Mouse (Mus musculus) thymus, postnatal 36 days (tissue): ENCODE measurements at regions not wholly inside any gene's neighbourhood (a gene's known extent, or its start where the extent isn't known, plus 50 kb on each side); places are given as distances from the start of the nearest gene placed in this dataset.

ENCODE experiments used
- DNase-seq, 2 experiments: peaks; one replicate each; pipeline ENCODE4 v3.0.0; 2022; ENCODE audit warnings: mixed read lengths in 2 of 2

GRCm38 (mm10) chr15:51673483-51673882, 2211.2 kb upstream of the Gm7489 start:
- DNase-seq: no peak

GRCm38 (mm10) chr15:51675291-51675690, 2209.4 kb upstream of the Gm7489 start:
- no peak for DNase-seq

DNA sequence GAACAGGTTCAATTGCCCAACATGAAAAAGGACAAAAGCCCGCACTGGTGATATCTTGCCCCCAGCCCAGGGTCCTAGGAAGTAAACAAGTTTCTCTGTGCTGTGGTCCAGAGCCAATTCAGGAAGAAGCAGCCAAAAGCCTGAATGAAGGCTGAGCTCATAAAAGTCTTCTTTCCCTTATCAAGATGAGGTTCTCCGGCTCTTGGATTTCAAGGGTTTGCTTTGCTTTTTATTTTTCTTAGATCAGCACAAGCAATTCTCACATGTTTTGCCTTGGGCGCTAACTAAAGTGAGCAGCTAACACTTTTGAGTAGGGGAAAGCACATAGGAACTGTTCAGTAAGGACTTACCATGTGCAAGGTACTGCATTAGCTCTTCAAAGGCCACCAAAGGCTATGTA, 2208.0 kb upstream of the Gm7489 start:
- DNase-seq: no peak

- no peak for DNase-seq
These were observed 2207.4 kb upstream of the Gm7489 start for GRCm38 (mm10) chr15:51677266-51677665.

DNA sequence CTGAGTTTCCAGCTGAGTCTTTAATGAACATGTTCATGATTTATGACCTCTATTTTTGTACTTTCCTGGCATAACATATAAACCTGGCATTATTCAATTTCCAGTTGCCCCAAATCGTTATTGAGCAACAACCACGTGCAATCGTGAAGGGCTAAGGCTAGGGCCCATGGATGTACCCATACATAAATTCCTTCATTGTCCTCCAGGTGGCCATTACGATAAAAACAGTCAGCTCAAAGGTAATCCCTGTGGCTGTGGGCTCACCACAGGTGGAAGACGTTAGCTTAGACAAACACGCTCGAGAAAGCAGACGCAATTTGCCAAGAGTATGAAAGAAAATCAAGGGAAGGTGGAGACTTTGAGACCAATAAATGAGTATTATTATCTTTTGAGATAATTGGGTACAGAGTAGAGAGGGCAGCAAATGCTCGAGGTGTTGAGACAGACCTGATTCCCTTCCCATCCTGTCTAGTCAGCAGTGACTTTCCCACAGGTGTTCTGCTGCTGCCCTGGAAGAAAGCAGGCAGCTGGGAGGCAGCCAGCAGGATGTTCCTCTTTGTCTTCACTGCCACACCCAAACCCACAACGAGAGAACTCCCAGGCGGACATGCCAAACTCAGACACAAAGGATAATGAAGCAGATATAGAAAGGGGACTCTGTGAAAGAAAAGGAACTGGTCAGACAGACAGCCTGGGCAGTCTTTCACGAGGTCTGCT, 2205.4 kb upstream of the Gm7489 start:
- no peak for DNase-seq

- no peak for DNase-seq
These were observed 2204.2 kb upstream of the Gm7489 start for GRCm38 (mm10) chr15:51680494-51680893.

DNA sequence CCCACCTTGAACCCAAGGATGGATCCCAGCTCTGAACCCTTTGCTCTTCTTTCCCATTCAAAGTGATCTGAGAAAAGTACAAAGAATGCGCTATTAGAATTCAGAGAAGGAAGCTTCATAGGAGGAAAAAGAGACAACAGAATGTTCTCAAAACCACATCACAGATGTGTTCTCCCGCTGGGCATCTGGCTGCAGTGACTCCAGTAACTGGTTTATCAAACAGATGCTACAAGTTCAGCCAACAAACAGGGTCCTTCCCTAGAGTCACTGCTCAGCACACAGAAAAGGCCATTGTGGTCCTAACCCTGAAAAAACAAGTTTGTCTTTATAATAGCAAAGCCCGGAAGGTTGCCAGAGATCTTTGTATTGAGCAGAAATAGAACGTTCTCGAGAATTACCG, 2203.5 kb upstream of the Gm7489 start:
- no peak for DNase-seq

- no peak for DNase-seq
These were observed 2202.4 kb upstream of the Gm7489 start for GRCm38 (mm10) chr15:51682331-51682730.

DNA sequence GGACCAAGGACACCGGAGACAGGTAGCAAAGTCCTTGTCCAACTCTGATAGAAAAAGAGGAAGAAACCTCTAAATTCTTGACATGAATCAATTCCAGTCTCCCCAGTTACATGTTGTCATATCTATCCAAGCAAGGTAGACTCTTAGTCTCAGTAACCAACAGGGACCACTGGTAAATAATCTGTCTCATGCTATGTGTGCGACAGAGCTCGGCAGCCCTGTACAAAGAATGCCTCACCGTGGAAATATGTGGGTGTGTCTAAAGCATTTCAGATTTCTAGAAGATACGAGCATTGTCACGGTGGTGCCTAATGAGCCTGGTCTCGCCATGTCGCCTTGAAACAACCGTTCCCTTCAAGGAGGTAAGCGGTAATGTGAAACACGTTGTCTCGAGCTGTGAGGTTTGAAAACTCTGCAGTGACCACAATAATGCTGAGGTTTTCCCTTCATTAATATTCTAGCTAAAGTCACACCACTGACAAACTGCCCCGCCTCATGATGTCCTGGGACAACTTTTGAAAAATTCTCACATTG, 2197.6 kb upstream of the Gm7489 start:
- DNase-seq: no peak

DNA sequence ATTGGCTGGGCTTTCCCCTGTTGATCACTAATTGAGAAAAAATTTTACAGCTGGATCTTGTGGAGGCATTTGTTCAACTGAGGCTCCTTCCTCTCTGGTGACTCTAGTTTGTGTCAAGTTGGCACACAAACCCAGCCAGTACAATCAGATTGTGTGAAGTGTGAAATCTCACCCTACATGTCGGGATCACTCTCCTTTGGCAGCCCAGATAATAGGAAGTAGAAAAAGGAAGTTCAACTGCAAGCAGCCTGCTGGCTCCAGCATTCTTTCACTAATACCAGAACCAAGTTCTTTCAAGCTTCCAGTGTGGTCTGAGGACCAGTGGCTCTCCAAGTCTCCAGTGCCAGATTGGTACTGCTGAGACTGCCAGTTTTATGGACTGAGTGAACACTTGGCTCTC, 2195.2 kb upstream of the Gm7489 start:
- no peak for DNase-seq

GRCm38 (mm10) chr15:51692671-51693070, 2192.0 kb upstream of the Gm7489 start:
- no peak for DNase-seq

GRCm38 (mm10) chr15:51696344-51697016, 2188.2 kb upstream of the Gm7489 start:
- peak; percentile 20 to 25 for DNase-seq

DNA sequence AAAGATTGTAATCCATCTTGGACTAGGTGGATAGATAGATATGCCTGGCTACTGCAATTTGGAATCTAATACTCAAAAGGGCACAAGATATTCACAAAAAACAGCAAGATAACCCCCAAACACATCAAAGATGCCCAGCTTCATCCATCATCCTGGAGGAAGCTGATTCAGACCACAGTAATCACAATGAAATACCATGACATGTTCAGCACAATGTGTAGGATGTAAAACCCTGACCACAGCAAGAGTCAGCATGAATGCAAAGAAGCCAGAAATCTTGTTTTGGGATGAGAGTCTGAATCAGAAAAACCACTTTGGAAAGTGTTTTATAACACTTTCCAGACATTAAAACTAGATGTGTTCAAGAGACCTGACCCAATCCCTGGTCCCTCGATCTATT, 2180.5 kb upstream of the Gm7489 start:
- no peak for DNase-seq

DNA sequence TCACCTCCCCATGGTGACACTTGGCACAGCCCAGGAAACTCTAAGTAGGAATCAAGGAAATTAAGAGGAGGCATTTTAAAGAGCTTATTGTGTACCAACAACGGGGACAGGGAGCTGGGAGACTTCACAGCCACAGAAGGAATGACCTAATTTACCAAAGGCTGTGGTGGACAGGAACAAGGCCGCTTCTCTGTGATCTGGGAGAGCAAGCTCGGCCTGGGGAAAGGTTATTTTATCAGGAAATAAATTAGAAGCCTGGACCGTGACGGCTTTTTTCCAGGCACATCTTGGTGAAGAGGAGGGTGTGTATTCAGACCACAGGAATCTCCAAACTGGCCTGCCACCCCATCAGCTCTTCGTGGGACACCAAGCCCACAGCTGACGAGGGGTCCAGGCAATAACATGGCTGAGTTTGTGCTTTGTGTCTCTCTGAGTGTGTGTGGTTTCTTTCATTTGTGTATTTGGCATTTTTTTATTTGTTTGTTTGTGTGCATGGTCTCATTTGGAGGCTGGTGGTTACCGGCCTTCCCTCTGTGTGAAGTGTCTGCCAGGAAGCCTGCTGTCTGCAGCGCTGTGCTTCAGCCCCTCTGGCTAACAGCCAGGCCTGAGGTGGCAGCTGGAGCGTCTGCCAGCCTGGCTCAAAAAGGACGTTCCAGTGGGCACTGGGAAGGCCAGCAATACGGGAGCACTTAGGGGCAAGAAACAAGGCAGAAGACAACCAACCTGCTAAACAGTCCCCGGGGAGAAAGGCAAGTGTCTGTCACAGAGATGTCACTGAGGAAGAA, 2174.6 kb upstream of the Gm7489 start:
- no peak for DNase-seq

GRCm38 (mm10) chr15:51720873-51721308, 2163.8 kb upstream of the Gm7489 start:
- no peak for DNase-seq

GRCm38 (mm10) chr15:51721363-51721762, 2163.3 kb upstream of the Gm7489 start:
- DNase-seq: no peak

DNA sequence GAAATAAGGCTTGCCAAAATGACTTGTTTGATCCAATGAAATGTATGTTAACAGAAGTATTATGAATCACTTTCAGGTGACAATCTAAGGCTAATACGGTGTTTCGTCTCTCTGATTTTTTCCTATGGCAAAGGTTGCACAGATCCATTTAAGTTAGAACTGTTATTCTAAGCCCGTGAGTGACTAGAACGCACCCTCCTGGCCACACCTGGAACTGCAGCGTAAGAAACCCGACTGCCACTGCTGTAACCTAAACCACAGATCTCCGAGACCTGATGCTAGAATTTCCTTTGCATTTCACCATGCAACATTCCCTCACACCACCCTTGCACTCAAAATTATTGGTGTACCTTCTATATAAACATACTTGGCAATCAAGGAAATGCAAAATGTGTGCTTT, 2160.6 kb upstream of the Gm7489 start:
- no peak for DNase-seq

GRCm38 (mm10) chr15:51725457-51725856, 2159.2 kb upstream of the Gm7489 start:
- no peak for DNase-seq

- no peak for DNase-seq
These were observed 2154.6 kb upstream of the Gm7489 start for GRCm38 (mm10) chr15:51730106-51730505.

- DNase-seq: no peak
These were observed 2153.8 kb upstream of the Gm7489 start for GRCm38 (mm10) chr15:51730805-51731412.

DNA sequence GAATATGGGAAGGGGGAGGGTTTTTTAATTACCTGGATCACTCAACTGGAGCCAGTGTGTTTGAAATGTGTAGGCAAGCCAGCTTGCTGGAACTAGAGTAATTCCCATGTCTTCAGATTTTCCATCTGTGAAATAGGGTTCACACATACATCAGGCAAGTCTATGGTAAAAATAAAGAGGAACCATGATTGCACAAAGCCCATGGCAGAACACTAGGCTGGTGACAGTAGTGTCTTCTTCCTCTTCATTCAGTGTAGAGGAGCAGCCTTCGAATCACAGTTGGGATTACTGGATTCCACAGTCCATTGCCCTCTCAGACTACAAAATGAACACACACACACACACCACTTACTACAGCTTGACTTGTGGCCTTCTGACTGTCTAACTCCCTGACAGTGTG, 2150.5 kb upstream of the Gm7489 start:
- no peak for DNase-seq
